Mouse (Mus musculus) bone marrow, adult 2 months (tissue): ENCODE results near the gene Gm39566.

Experiments used
- CTCF ChIP-seq: fragments of 200-500 bp; IDR thresholded peaks from 2 replicates; pipeline ENCODE4 v1.5.1; 2011; ENCODE audit warnings: low read length, control low read depth; ENCODE audit not compliant: control insufficient read depth, insufficient read depth
- POLR2A ChIP-seq: fragments of 200-500 bp; IDR thresholded peaks from 2 replicates; pipeline ENCODE4 v1.6.1; 2011; ENCODE audit warnings: low read depth, mild to moderate bottlenecking, control low read depth, low read length, borderline replicate concordance; ENCODE audit not compliant: control insufficient read depth

- TF ChIP-seq CTCF: no peak
- no peak for TF ChIP-seq POLR2A
Measured at GRCm38 (mm10) chr11:69835966-69836335, 20.9 kb upstream of the Gm39566 start.
